Mouse (Mus musculus) hindbrain, embryonic 16.5 days (tissue): ENCODE data around the gene B4galnt3. TPM values are rescaled to one million over a fixed set of nuclear protein-coding genes. Genes with fewer than 3 reads are reported as not detected.
A peak's percentile ranks its signal among the peaks of the same experiment; 100 is the strongest.

Source experiments
- ATAC-seq: fragments of 200-750 bp; cut with Nextera tagmentation; 2 replicates; pipeline ENCODE4 v1.8.0; 2017; ENCODE audit warnings: moderate TSS enrichment, moderate library complexity
- H3K27ac ChIP-seq: fragments of 300-500 bp; sonication (generic); 2 replicates; pipeline ENCODE4 v1.5.1; 2014; ENCODE audit warnings: low read depth, mild to moderate bottlenecking, control low read depth, low read length, moderate library complexity
- H3K27me3 ChIP-seq: fragments of 300-500 bp; sonication (generic); replicated peaks from 2 replicates; pipeline ENCODE4 v1.6.1; 2014; ENCODE audit warnings: low read length; ENCODE audit not compliant: control insufficient read depth, insufficient read depth
- H3K36me3 ChIP-seq: fragments of 300-500 bp; sonication (generic); 2 replicates; pipeline ENCODE4 v1.6.1; 2014; ENCODE audit warnings: mild to moderate bottlenecking, low read length, moderate library complexity, mixed read lengths; ENCODE audit not compliant: control insufficient read depth, insufficient read depth
- H3K4me1 ChIP-seq: fragments of 300-500 bp; sonication (generic); 2 replicates; pipeline ENCODE4 v1.6.1; 2014; ENCODE audit warnings: low read depth, low read length; ENCODE audit not compliant: control insufficient read depth, insufficient read depth
- H3K4me2 ChIP-seq: fragments of 300-500 bp; sonication (generic); 2 replicates; pipeline ENCODE4 v1.6.1; 2014; ENCODE audit warnings: mild to moderate bottlenecking, low read length, control low read depth, moderate library complexity
- H3K4me3 ChIP-seq: fragments of 300-500 bp; sonication (generic); 2 replicates; pipeline ENCODE4 v1.5.1; 2014; ENCODE audit warnings: mild to moderate bottlenecking, low read length, control low read depth, moderate library complexity
- H3K9ac ChIP-seq: fragments of 300-500 bp; sonication (generic); 2 replicates; pipeline ENCODE4 v1.6.1; 2014; ENCODE audit warnings: low read depth, mild to moderate bottlenecking, control low read depth, low read length, moderate library complexity
- H3K9me3 ChIP-seq: fragments of 300-500 bp; sonication (generic); 2 replicates; pipeline ENCODE4 v1.6.1; 2014; ENCODE audit warnings: mild to moderate bottlenecking, low read length, moderate library complexity; ENCODE audit not compliant: control insufficient read depth
- WGBS: fragments of 180-500 bp; shearing (Covaris S2); extraction: QIAGEN DNeasy Blood & Tissue Kit; methylation state at CpG from one replicate; pipeline ENCODE4 v1.1.7; 2014; 5-methylcytosine and 5-hydroxymethylcytosine counted together
- polyA plus RNA-seq: library from polyadenylated mRNA; unstranded; fragments of >200 nt; fragmentation: Nextera tagmentation; extraction: Ambion mirVana; gene quantifications from 2 replicates; pipeline ENCODE4 v1.2.1, GENCODE M21; 2015

Gene B4galnt3
- polyA plus RNA-seq, 1 experiment from 2014 or later, result 0.20 TPM

DNA sequence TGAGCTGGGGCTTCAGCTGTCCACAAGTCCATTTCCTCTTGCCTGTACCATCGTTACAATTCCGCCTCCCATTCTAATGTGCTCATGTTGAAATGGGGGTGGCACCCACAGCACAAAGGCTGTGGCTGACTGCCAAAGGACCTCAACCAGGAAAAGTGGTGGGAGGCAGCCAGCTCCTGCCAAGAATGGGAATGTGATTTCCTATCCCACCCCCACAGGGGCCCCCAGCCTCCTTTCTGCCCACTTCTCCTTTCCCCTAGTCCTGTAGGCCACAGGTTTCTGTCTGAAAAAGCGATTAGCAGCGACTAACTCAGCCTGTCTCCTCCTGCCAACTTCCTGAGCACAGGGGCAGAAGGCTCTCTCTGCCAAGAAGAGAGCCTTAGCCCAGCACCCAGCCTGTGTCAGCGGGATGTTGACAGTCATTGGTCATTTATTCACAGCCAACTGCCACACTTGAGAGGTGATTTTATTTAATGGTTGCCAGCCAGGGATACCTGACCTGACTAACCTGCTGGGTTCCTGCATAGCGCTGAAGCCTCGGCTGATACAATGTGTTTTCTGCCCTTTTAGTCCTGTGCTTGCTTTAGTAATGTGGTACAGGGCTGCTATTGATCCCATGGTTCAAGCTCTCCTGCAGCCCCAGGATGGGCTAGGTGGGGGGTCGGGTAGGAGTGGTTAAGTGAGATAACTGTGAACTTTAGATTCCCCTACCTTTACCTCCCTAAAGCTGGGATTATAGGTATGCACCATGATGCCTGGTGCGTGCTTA lies 135.0 kb downstream of the B4galnt3 start:
- H3K27ac ChIP-seq, result peak overlapping the region; percentile 56
- ATAC-seq, result peak; percentile 90
- 40% methylated on average over 9 of the region's 9 CpGs for WGBS

DNA sequence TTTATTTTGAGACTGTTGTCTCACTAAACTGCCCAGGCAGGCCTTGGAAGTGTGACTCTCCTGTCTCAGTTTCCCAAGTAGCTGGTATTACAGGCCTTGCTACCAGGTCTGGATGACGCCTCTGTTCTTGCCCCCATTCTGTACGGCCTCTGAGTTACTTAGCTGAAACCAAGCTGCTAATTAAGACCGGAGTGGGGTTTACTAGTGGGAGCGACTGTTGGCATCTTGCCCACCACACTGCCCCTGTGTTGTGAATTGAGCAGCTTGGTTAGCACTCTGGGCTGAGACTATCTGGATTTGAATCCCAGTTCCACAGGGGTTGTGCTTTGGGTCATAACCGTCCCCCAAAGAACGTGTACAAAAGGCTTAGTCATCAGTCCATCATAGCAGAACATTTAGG lies 136.9 kb downstream of the B4galnt3 start:
- ATAC-seq, result no peak
- 42% methylated on average over 6 of the region's 6 CpGs for WGBS
- H3K27ac ChIP-seq, result no peak overlapping the region

More for the DNA sequence above, 135.0 kb downstream of the B4galnt3 start:
- Histone ChIP-seq H3K4me1 (peaks cover 8% of the 10 kb centered on the region), H3K27me3 (no peaks in the 10 kb centered on the region), H3K9ac (no peak overlapping the region), H3K4me3 (no peak overlapping the region), H3K36me3 (no peaks in the 10 kb centered on the region), H3K9me3 (no peaks in the 10 kb centered on the region), H3K4me2 (no peak overlapping the region)

DNA sequence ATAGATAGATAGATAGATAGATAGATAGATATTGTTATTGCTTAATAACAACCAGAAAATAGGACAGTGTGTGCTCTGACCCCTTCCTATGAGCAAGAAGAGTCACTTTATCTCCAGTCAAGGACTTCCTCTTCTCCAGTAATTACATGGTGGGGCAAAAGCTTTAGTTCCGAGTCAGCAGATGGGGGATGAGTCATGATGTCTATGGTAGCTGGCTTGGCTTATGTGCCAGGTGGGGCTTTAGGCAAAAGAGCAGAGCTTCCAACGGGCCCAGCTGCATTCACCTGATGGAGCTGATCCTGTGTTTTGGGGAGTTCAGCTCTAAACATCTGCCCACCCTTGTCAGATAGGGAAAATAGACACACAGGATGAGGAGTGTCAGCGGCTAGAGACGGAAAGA lies 138.8 kb downstream of the B4galnt3 start:
- Histone ChIP-seq H3K27ac (no peak overlapping the region), H3K9ac (no peak overlapping the region), H3K4me3 (no peak overlapping the region), H3K27me3 (no peaks in the 10 kb centered on the region), H3K4me2 (no peak overlapping the region), H3K4me1 (peaks cover 8% of the 10 kb centered on the region), H3K36me3 (no peaks in the 10 kb centered on the region), H3K9me3 (no peaks in the 10 kb centered on the region)
- 96% methylated on average over 4 of the region's 4 CpGs for WGBS
- ATAC-seq, result no peak

More for the DNA sequence above, 136.9 kb downstream of the B4galnt3 start:
- Histone ChIP-seq H3K4me3 (no peak overlapping the region), H3K9me3 (no peaks in the 10 kb centered on the region), H3K36me3 (no peaks in the 10 kb centered on the region), H3K4me2 (no peak overlapping the region), H3K9ac (no peak overlapping the region), H3K27me3 (no peaks in the 10 kb centered on the region), H3K4me1 (peaks cover 8% of the 10 kb centered on the region)

DNA sequence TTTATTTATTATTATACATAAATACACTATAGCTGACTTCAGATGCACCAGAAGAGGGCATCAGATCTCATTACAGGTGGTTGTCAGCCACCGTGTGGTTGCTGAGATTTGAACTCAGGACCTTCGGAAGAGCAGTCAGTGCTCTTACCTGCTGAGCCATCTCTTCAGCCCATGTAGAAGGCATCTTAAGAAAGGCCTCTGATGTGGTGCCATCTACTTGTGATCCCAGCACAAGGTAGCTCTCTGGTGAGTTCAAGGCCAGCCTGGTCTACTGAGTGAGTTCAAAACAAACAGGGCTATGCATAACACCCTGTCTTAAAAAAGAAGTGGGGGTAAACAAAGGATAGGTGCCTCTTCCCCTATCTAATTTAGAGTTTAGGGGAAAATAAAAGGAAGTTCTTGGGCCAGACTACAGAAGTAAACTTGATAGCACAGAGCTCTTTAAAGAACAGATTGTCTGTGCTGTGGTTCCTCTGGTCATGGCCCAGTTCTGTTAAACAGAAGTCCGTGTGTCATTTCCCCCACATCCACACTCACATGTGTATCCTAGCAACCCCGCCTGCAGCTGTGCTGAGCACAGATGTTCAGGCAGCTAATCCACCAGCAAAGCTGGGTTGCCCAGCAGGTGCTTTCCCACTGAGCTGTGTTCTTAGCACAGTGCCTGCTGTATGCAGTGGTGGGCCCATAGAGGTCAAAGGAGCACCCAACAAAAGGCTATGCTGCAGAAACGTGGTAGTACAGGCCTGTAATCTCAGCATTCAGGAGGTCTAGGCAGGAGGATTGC lies 139.6 kb downstream of the B4galnt3 start:
- no peak for ATAC-seq
- 61% methylated on average over 5 of the region's 5 CpGs for WGBS

More for the DNA sequence above, 139.6 kb downstream of the B4galnt3 start:
- Histone ChIP-seq H3K4me1 (peaks cover 7% of the 10 kb centered on the region), H3K27ac (no peak overlapping the region), H3K4me2 (no peak overlapping the region), H3K4me3 (no peak overlapping the region), H3K36me3 (no peaks in the 10 kb centered on the region), H3K27me3 (no peaks in the 10 kb centered on the region), H3K9me3 (no peaks in the 10 kb centered on the region), H3K9ac (no peak overlapping the region)

Other genes with a start within 250 kb of the B4galnt3 start
- not detected in 2 replicates for gene Ninj2, start 201.2 kb downstream of the B4galnt3 start, polyA plus RNA-seq
- gene D330020A13Rik, start 195 bp downstream of the B4galnt3 start, polyA plus RNA-seq, result 0.14 TPM in 1 of 2 replicates, not detected in the other
- gene Kdm5a, start 69.6 kb upstream of the B4galnt3 start, polyA plus RNA-seq, result 26.3 and 29.0 TPM in 2 replicates
- 11.7 and 12.1 TPM in 2 replicates for gene Ccdc77, start 69.8 kb upstream of the B4galnt3 start, polyA plus RNA-seq
- gene Il17ra, start 168.7 kb upstream of the B4galnt3 start, polyA plus RNA-seq, result 4.9 and 6.1 TPM in 2 replicates
- gene Tmem121b, start 199.2 kb upstream of the B4galnt3 start, polyA plus RNA-seq, result 2.6 and 2.7 TPM in 2 replicates
- gene Hdhd5, start 236.8 kb upstream of the B4galnt3 start, polyA plus RNA-seq, result 16.1 and 16.6 TPM in 2 replicates